Mouse (Mus musculus): Measurements from ENCODE around the gene Ifrd2. TPM values are rescaled to one million over a fixed set of nuclear protein-coding genes. Genes with fewer than 3 reads are reported as not detected.

The Ifrd2 gene
- polyA plus RNA-seq, 1 experiment, result 55.4 TPM

- Histone ChIP-seq H3K36me3 (ENCODE audit: control insufficient read depth, insufficient read depth, low read length) (no peaks in the 10 kb centered on the region), H3K4me3 (ENCODE audit: low read depth, low read length) (peak overlapping the region; percentile 92), H3K4me1 (ENCODE audit: control insufficient read depth, insufficient read depth, insufficient read length, low read length) (peaks cover 34% of the 10 kb centered on the region), H3K27me3 (ENCODE audit: control insufficient read depth, insufficient read depth, low read length) (no peaks in the 10 kb centered on the region), H3K27ac (ENCODE audit: insufficient read depth, low read depth, low read length) (peak overlapping the region; percentile 77)
- TF ChIP-seq POLR2A (IDR thresholded peaks at IDR 0.05; ENCODE audit: low read depth, low read length) (peak; percentile 75), CTCF (IDR thresholded peaks at IDR 0.05; ENCODE audit: extremely low read depth, insufficient read length, insufficient replicate concordance, low read depth, low read length) (0 out of 2 replicates have a peak, but pooled peaks have one; percentile 4)
- 1% methylated on average over 33 of the region's 33 CpGs for WGBS
These were observed 45.7 kb downstream of the Ifrd2 start for GRCm38 (mm10) chr9:107633091-107633660.

GRCm38 (mm10) chr9:107633661-107634405 lies 46.4 kb downstream of the Ifrd2 start:
- H3K27ac ChIP-seq (ENCODE audit: insufficient read depth, low read depth, low read length), result peak overlapping the region; percentile 77
- H3K4me3 ChIP-seq (ENCODE audit: low read depth, low read length), result peak overlapping the region; percentile 92
- 3% methylated on average over 15 of the region's 15 CpGs for WGBS
- H3K4me1 ChIP-seq (ENCODE audit: control insufficient read depth, insufficient read depth, insufficient read length, low read length), result peaks cover 29% of the 10 kb centered on the region
- H3K36me3 ChIP-seq (ENCODE audit: control insufficient read depth, insufficient read depth, low read length), result no peaks in the 10 kb centered on the region
- TF ChIP-seq CTCF (IDR thresholded peaks at IDR 0.05; ENCODE audit: extremely low read depth, insufficient read length, insufficient replicate concordance, low read depth, low read length) (no peak), POLR2A (IDR thresholded peaks at IDR 0.05; ENCODE audit: low read depth, low read length) (no peak)
- no peaks in the 10 kb centered on the region for H3K27me3 ChIP-seq (ENCODE audit: control insufficient read depth, insufficient read depth, low read length)

- Histone ChIP-seq H3K4me1 (ENCODE audit: control insufficient read depth, insufficient read depth, insufficient read length, low read length) (peaks cover 22% of the 10 kb centered on the region), H3K36me3 (ENCODE audit: control insufficient read depth, insufficient read depth, low read length) (no peaks in the 10 kb centered on the region), H3K4me3 (ENCODE audit: low read depth, low read length) (peak overlapping the region; percentile 92), H3K27me3 (ENCODE audit: control insufficient read depth, insufficient read depth, low read length) (no peaks in the 10 kb centered on the region), H3K27ac (ENCODE audit: insufficient read depth, low read depth, low read length) (peak overlapping the region; percentile 77)
- 2% methylated on average over 35 of the region's 35 CpGs for WGBS
- TF ChIP-seq CTCF (IDR thresholded peaks at IDR 0.05; ENCODE audit: extremely low read depth, insufficient read length, insufficient replicate concordance, low read depth, low read length) (no peak), POLR2A (IDR thresholded peaks at IDR 0.05; ENCODE audit: low read depth, low read length) (no peak)
These were observed 47.2 kb downstream of the Ifrd2 start for GRCm38 (mm10) chr9:107634406-107635278.

GRCm38 (mm10) chr9:107635279-107636028 lies 48.0 kb downstream of the Ifrd2 start, which contains the start of gene Gnai2:
TSS of gene Gnai2 (minus strand) at chr9:107635367.
- Histone ChIP-seq H3K4me3 (ENCODE audit: low read depth, low read length) (peak within 1 kb of the TSS; percentile 92), H3K4me1 (ENCODE audit: control insufficient read depth, insufficient read depth, insufficient read length, low read length) (peaks cover 17% of the 10 kb centered on the region), H3K27me3 (ENCODE audit: control insufficient read depth, insufficient read depth, low read length) (no peaks in the 10 kb centered on the region), H3K36me3 (ENCODE audit: control insufficient read depth, insufficient read depth, low read length) (no peaks in the 10 kb centered on the region), H3K27ac (ENCODE audit: insufficient read depth, low read depth, low read length) (peak within 1 kb of the TSS; percentile 77)
- WGBS, result 4% methylated on average over 38 of the region's 38 CpGs
- TF ChIP-seq POLR2A (IDR thresholded peaks at IDR 0.05; ENCODE audit: low read depth, low read length) (peak; percentile 89), CTCF (IDR thresholded peaks at IDR 0.05; ENCODE audit: extremely low read depth, insufficient read length, insufficient replicate concordance, low read depth, low read length) (peak; percentile 29; the same call in 1 of the 2 replicates)

GRCm38 (mm10) chr9:107637070-107637469 lies 49.6 kb downstream of the Ifrd2 start:
- H3K4me1 ChIP-seq (ENCODE audit: control insufficient read depth, insufficient read depth, insufficient read length, low read length), result peaks cover 9% of the 10 kb centered on the region
- H3K4me3 ChIP-seq (ENCODE audit: low read depth, low read length), result no peak overlapping the region
- H3K27me3 ChIP-seq (ENCODE audit: control insufficient read depth, insufficient read depth, low read length), result no peaks in the 10 kb centered on the region
- 83% methylated on average over 7 of the region's 7 CpGs for WGBS
- TF ChIP-seq CTCF (IDR thresholded peaks at IDR 0.05; ENCODE audit: extremely low read depth, insufficient read length, insufficient replicate concordance, low read depth, low read length) (no peak), POLR2A (IDR thresholded peaks at IDR 0.05; ENCODE audit: low read depth, low read length) (no peak)
- no peak overlapping the region for H3K27ac ChIP-seq (ENCODE audit: insufficient read depth, low read depth, low read length)
- no peaks in the 10 kb centered on the region for H3K36me3 ChIP-seq (ENCODE audit: control insufficient read depth, insufficient read depth, low read length)

- no peaks in the 10 kb centered on the region for H3K27me3 ChIP-seq (ENCODE audit: control insufficient read depth, insufficient read depth, low read length)
- 61% methylated on average over 8 of the region's 8 CpGs for WGBS
- no peak overlapping the region for H3K27ac ChIP-seq (ENCODE audit: insufficient read depth, low read depth, low read length)
- TF ChIP-seq CTCF (IDR thresholded peaks at IDR 0.05; ENCODE audit: extremely low read depth, insufficient read length, insufficient replicate concordance, low read depth, low read length) (no peak), POLR2A (IDR thresholded peaks at IDR 0.05; ENCODE audit: low read depth, low read length) (no peak)
- no peak overlapping the region for H3K4me3 ChIP-seq (ENCODE audit: low read depth, low read length)
- H3K36me3 ChIP-seq (ENCODE audit: control insufficient read depth, insufficient read depth, low read length), result no peaks in the 10 kb centered on the region
- H3K4me1 ChIP-seq (ENCODE audit: control insufficient read depth, insufficient read depth, insufficient read length, low read length), result peaks cover 6% of the 10 kb centered on the region; the same call in 1 of the 2 replicates
These were observed 52.9 kb downstream of the Ifrd2 start for GRCm38 (mm10) chr9:107640257-107640772.

All from small intestine, adult 2 months (tissue).